Mouse (Mus musculus) lung, adult 2 months (tissue): Measurements from ENCODE around the gene Slc25a11.
A peak's percentile ranks its signal among the peaks of the same experiment; 100 is the strongest.

Experiments
- CTCF ChIP-seq: fragments of 200-500 bp; IDR thresholded peaks from 2 replicates; pipeline ENCODE4 v1.5.1; 2011; ENCODE audit warnings: mild to moderate bottlenecking, low read length, control low read depth; ENCODE audit not compliant: insufficient read depth
- POLR2A ChIP-seq: fragments of 200-500 bp; IDR thresholded peaks from 2 replicates; pipeline ENCODE4 v1.6.1; 2011; ENCODE audit warnings: low read depth, mild to moderate bottlenecking, control low read depth, low read length, borderline replicate concordance; ENCODE audit errors: extremely low read depth

DNA sequence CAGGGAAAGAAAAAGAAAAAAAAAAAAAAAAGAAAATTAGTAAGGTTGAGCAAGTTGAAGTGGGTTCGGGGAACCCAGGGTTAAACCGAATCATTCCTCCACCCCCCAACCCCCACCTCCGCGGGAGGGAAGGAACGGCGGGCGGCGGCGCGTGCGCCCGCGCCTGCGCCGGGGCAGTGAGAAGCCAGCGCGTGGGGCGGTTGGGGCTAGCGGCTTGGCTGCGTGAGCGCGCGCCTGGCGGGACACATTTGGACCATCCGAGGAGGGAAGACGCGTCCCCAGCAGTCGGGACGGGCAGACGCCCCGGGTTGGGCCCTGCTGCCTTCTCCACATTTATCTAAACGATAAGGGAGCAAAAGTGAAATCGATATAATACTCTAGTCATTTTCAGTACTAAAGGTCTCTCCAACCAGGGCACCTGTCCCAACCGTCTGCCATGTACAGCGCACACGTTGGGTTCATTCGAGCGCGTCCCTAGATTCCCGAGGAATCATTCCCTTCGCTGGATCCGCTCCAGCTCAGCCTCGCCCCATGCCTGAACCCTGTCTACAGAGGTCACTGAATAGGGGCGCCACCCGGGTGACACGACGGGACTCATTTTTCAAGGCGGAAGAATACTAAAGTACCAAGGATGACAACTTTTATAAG, 7.8 kb upstream of the Slc25a11 start:
- TF ChIP-seq CTCF: no peak
- peak; percentile 67; the same call in 1 of the 2 replicates for TF ChIP-seq POLR2A
